Mouse (Mus musculus): ENCODE measurements around the gene Spdef. TPM values are rescaled to one million over a fixed set of nuclear protein-coding genes. Genes with fewer than 3 reads are reported as not detected.

Gene Spdef
- polyA plus RNA-seq, 1 experiment from 2014 or later: 29.7 TPM

- ATAC-seq (ENCODE audit: low FRiP score, low TSS enrichment) (0 out of 2 replicates have a peak, but pooled peaks have one; percentile 28), DNase-seq (ENCODE audit: low spot score) (peak; percentile 62)
- under 1% methylated on average over 36 of the region's 53 CpGs for WGBS
- no peaks in the 10 kb centered on the region for H3K36me3 ChIP-seq (ENCODE audit: control insufficient read depth, insufficient read depth, low read length)
- H3K27me3 ChIP-seq (ENCODE audit: control insufficient read depth, insufficient read depth, low read length): peaks cover 6% of the 10 kb centered on the region; the same call in 1 of the 2 replicates
- H3K9ac ChIP-seq (ENCODE audit: low read length): no peak overlapping the region
- H3K4me2 ChIP-seq (replicated peaks; ENCODE audit: low read depth): peak overlapping the region; percentile 60
- H3K4me3 ChIP-seq (ENCODE audit: low read depth, low read length): peak overlapping the region; percentile 37
- TF ChIP-seq EP300 (optimal IDR thresholded peaks at IDR 0.05) (no peak), CTCF (IDR thresholded peaks at IDR 0.05; ENCODE audit: low read depth) (peak; percentile 68)
- H3K4me1 ChIP-seq (replicated peaks; ENCODE audit: control insufficient read depth, insufficient read depth): peaks cover 2% of the 10 kb centered on the region; the same call in 1 of the 2 replicates
- no peaks in the 10 kb centered on the region for H3K9me3 ChIP-seq (ENCODE audit: control insufficient read depth, low read length)
- no peak overlapping the region for H3K27ac ChIP-seq (replicated peaks)
Observed at GRCm38 (mm10) chr17:27684886-27685549, 43.7 kb downstream of the Spdef start.

- DNase-seq (ENCODE audit: low spot score) (no peak), ATAC-seq (ENCODE audit: low FRiP score, low TSS enrichment) (no peak)
- H3K27me3 ChIP-seq (ENCODE audit: control insufficient read depth, insufficient read depth, low read length): no peaks in the 10 kb centered on the region
- no peaks in the 10 kb centered on the region for H3K9me3 ChIP-seq (ENCODE audit: control insufficient read depth, low read length)
- no peak for TF ChIP-seq CTCF (IDR thresholded peaks at IDR 0.05; ENCODE audit: low read depth)
- TF ChIP-seq EP300 (optimal IDR thresholded peaks at IDR 0.05): no peak
- H3K4me2 ChIP-seq (replicated peaks; ENCODE audit: low read depth): no peak overlapping the region
- no peak overlapping the region for H3K27ac ChIP-seq (replicated peaks)
- no peak overlapping the region for H3K4me3 ChIP-seq (ENCODE audit: low read depth, low read length)
- H3K9ac ChIP-seq (ENCODE audit: low read length): no peak overlapping the region
- 47% methylated on average over 11 of the region's 11 CpGs for WGBS
- no peaks in the 10 kb centered on the region for H3K4me1 ChIP-seq (replicated peaks; ENCODE audit: control insufficient read depth, insufficient read depth)
- no peaks in the 10 kb centered on the region for H3K36me3 ChIP-seq (ENCODE audit: control insufficient read depth, insufficient read depth, low read length)
Observed at GRCm38 (mm10) chr17:27678924-27679813, 49.6 kb downstream of the Spdef start.

- Histone ChIP-seq H3K4me3 (ENCODE audit: low read depth, low read length) (no peak overlapping the region), H3K9me3 (ENCODE audit: control insufficient read depth, low read length) (no peaks in the 10 kb centered on the region), H3K4me1 (replicated peaks; ENCODE audit: control insufficient read depth, insufficient read depth) (no peaks in the 10 kb centered on the region), H3K4me2 (replicated peaks; ENCODE audit: low read depth) (no peak overlapping the region), H3K36me3 (ENCODE audit: control insufficient read depth, insufficient read depth, low read length) (no peaks in the 10 kb centered on the region), H3K9ac (ENCODE audit: low read length) (no peak overlapping the region), H3K27me3 (ENCODE audit: control insufficient read depth, insufficient read depth, low read length) (no peaks in the 10 kb centered on the region), H3K27ac (replicated peaks) (no peak overlapping the region)
- DNase-seq (ENCODE audit: low spot score): no peak
- no peak for TF ChIP-seq CTCF (IDR thresholded peaks at IDR 0.05; ENCODE audit: low read depth)
- no peak for TF ChIP-seq EP300 (optimal IDR thresholded peaks at IDR 0.05)
- 78% methylated on average over 5 of the region's 5 CpGs for WGBS
- no peak for ATAC-seq (ENCODE audit: low FRiP score, low TSS enrichment)
Observed at GRCm38 (mm10) chr17:27677756-27678155, 51.0 kb downstream of the Spdef start.

- no peak for TF ChIP-seq EP300 (optimal IDR thresholded peaks at IDR 0.05)
- no peak for TF ChIP-seq CTCF (IDR thresholded peaks at IDR 0.05; ENCODE audit: low read depth)
- Histone ChIP-seq H3K36me3 (ENCODE audit: control insufficient read depth, insufficient read depth, low read length) (no peaks in the 10 kb centered on the region), H3K4me1 (replicated peaks; ENCODE audit: control insufficient read depth, insufficient read depth) (no peaks in the 10 kb centered on the region), H3K4me3 (ENCODE audit: low read depth, low read length) (no peak overlapping the region), H3K4me2 (replicated peaks; ENCODE audit: low read depth) (no peak overlapping the region), H3K9me3 (ENCODE audit: control insufficient read depth, low read length) (no peaks in the 10 kb centered on the region), H3K27me3 (ENCODE audit: control insufficient read depth, insufficient read depth, low read length) (no peaks in the 10 kb centered on the region), H3K9ac (ENCODE audit: low read length) (no peak overlapping the region), H3K27ac (replicated peaks) (no peak overlapping the region)
- DNase-seq (ENCODE audit: low spot score) (no peak), ATAC-seq (ENCODE audit: low FRiP score, low TSS enrichment) (no peak)
- 55% methylated on average over 7 of the region's 7 CpGs for WGBS
Observed at GRCm38 (mm10) chr17:27676270-27676669, 52.5 kb downstream of the Spdef start.

- Histone ChIP-seq H3K9ac (ENCODE audit: low read length) (no peak overlapping the region), H3K4me2 (replicated peaks; ENCODE audit: low read depth) (no peak overlapping the region), H3K36me3 (ENCODE audit: control insufficient read depth, insufficient read depth, low read length) (no peaks in the 10 kb centered on the region), H3K27ac (replicated peaks) (no peak overlapping the region), H3K4me3 (ENCODE audit: low read depth, low read length) (no peak overlapping the region), H3K27me3 (ENCODE audit: control insufficient read depth, insufficient read depth, low read length) (no peaks in the 10 kb centered on the region), H3K9me3 (ENCODE audit: control insufficient read depth, low read length) (no peaks in the 10 kb centered on the region), H3K4me1 (replicated peaks; ENCODE audit: control insufficient read depth, insufficient read depth) (no peaks in the 10 kb centered on the region)
- ATAC-seq (ENCODE audit: low FRiP score, low TSS enrichment) (no peak), DNase-seq (ENCODE audit: low spot score) (no peak)
- 46% methylated on average over 9 of the region's 9 CpGs for WGBS
- no peak for TF ChIP-seq EP300 (optimal IDR thresholded peaks at IDR 0.05)
- peak; percentile 47 for TF ChIP-seq CTCF (IDR thresholded peaks at IDR 0.05; ENCODE audit: low read depth)
Observed at GRCm38 (mm10) chr17:27675453-27675852, 53.3 kb downstream of the Spdef start.

GRCm38 (mm10) chr17:27673945-27674344 lies 54.8 kb downstream of the Spdef start:
- ATAC-seq (ENCODE audit: low FRiP score, low TSS enrichment): no peak
- TF ChIP-seq EP300 (optimal IDR thresholded peaks at IDR 0.05) (no peak), CTCF (IDR thresholded peaks at IDR 0.05; ENCODE audit: low read depth) (no peak)
- Histone ChIP-seq H3K4me3 (ENCODE audit: low read depth, low read length) (no peak overlapping the region), H3K9ac (ENCODE audit: low read length) (no peak overlapping the region), H3K27me3 (ENCODE audit: control insufficient read depth, insufficient read depth, low read length) (no peaks in the 10 kb centered on the region), H3K9me3 (ENCODE audit: control insufficient read depth, low read length) (no peaks in the 10 kb centered on the region), H3K27ac (replicated peaks) (no peak overlapping the region), H3K36me3 (ENCODE audit: control insufficient read depth, insufficient read depth, low read length) (no peaks in the 10 kb centered on the region), H3K4me1 (replicated peaks; ENCODE audit: control insufficient read depth, insufficient read depth) (no peaks in the 10 kb centered on the region), H3K4me2 (replicated peaks; ENCODE audit: low read depth) (no peak overlapping the region)
- DNase-seq (ENCODE audit: low spot score): no peak
- WGBS: 85% methylated on average over 7 of the region's 7 CpGs

Measured in stomach, postnatal 0 days (tissue).